Mouse (Mus musculus): ENCODE results near the gene Zp3. TPM values are rescaled to one million over a fixed set of nuclear protein-coding genes. Genes with fewer than 3 reads are reported as not detected.

Zp3 gene
- polyA plus RNA-seq, 1 experiment from 2014 or later: not detected

- peaks cover 64% of the 10 kb centered on the region for H3K36me3 ChIP-seq
- no peak overlapping the region for H3K27ac ChIP-seq (replicated peaks)
- no peaks in the 10 kb centered on the region for H3K9me3 ChIP-seq (replicated peaks)
- no peaks in the 10 kb centered on the region for H3K4me1 ChIP-seq
- DNase-seq (ENCODE audit: low spot score): no peak
- no peak overlapping the region for H3K4me3 ChIP-seq
- 90% methylated on average over 2 of the region's 2 CpGs for WGBS
- H3K27me3 ChIP-seq (ENCODE audit: low read depth, poor library complexity, severe bottlenecking): no peaks in the 10 kb centered on the region
Measured at GRCm38 (mm10) chr5:136018726-136019125, 38.8 kb downstream of the Zp3 start.

- Histone ChIP-seq H3K27me3 (ENCODE audit: low read depth, poor library complexity, severe bottlenecking) (no peaks in the 10 kb centered on the region), H3K27ac (replicated peaks) (no peak overlapping the region), H3K4me3 (no peak overlapping the region), H3K4me1 (no peaks in the 10 kb centered on the region), H3K9me3 (replicated peaks) (no peaks in the 10 kb centered on the region), H3K36me3 (peaks cover 52% of the 10 kb centered on the region)
- 41% methylated on average over 1 of the region's 1 CpGs for WGBS
- DNase-seq (ENCODE audit: low spot score): no peak
Measured at GRCm38 (mm10) chr5:136019907-136020306, 40.0 kb downstream of the Zp3 start.

- Histone ChIP-seq H3K27ac (replicated peaks) (no peak overlapping the region), H3K9me3 (replicated peaks) (no peaks in the 10 kb centered on the region), H3K27me3 (ENCODE audit: low read depth, poor library complexity, severe bottlenecking) (no peaks in the 10 kb centered on the region), H3K36me3 (peaks cover 80% of the 10 kb centered on the region), H3K4me1 (0 out of 2 replicates have a peak, but pooled peaks cover 3% of the 10 kb centered on the region), H3K4me3 (no peak overlapping the region)
- WGBS: 81% methylated on average over 3 of the region's 3 CpGs
- no peak for DNase-seq (ENCODE audit: low spot score)
Measured at GRCm38 (mm10) chr5:136025712-136026111, 45.8 kb downstream of the Zp3 start.

- DNase-seq (ENCODE audit: low spot score): no peak
- no peak overlapping the region for H3K27ac ChIP-seq (replicated peaks)
- 0 out of 2 replicates have a peak, but pooled peaks cover 3% of the 10 kb centered on the region for H3K4me1 ChIP-seq
- 82% methylated on average over 9 of the region's 9 CpGs for whole genome bisulfite sequencing
- H3K9me3 ChIP-seq (replicated peaks): no peaks in the 10 kb centered on the region
- no peak overlapping the region for H3K4me3 ChIP-seq
- H3K27me3 ChIP-seq (ENCODE audit: low read depth, poor library complexity, severe bottlenecking): no peaks in the 10 kb centered on the region
- H3K36me3 ChIP-seq: peaks cover 81% of the 10 kb centered on the region
Measured at GRCm38 (mm10) chr5:136026859-136027258, 47.0 kb downstream of the Zp3 start.

- DNase-seq (ENCODE audit: low spot score): no peak
- no peak overlapping the region for H3K27ac ChIP-seq (replicated peaks)
- H3K4me1 ChIP-seq: 0 out of 2 replicates have a peak, but pooled peaks cover 3% of the 10 kb centered on the region
- H3K4me3 ChIP-seq: no peak overlapping the region
- no peaks in the 10 kb centered on the region for H3K9me3 ChIP-seq (replicated peaks)
- 82% methylated on average over 11 of the region's 11 CpGs for WGBS
- H3K36me3 ChIP-seq: peaks cover 83% of the 10 kb centered on the region
- H3K27me3 ChIP-seq (ENCODE audit: low read depth, poor library complexity, severe bottlenecking): no peaks in the 10 kb centered on the region
Measured at GRCm38 (mm10) chr5:136027612-136028311, 47.9 kb downstream of the Zp3 start.

GRCm38 (mm10) chr5:136034868-136035267, 55.0 kb downstream of the Zp3 start:
- H3K36me3 ChIP-seq: peaks cover 31% of the 10 kb centered on the region
- H3K27me3 ChIP-seq (ENCODE audit: low read depth, poor library complexity, severe bottlenecking): no peaks in the 10 kb centered on the region
- H3K4me1 ChIP-seq: peaks cover 2% of the 10 kb centered on the region; the same call in 1 of the 2 replicates
- no peak overlapping the region for H3K4me3 ChIP-seq
- no peak for DNase-seq (ENCODE audit: low spot score)
- WGBS: 84% methylated on average over 4 of the region's 4 CpGs
- no peak overlapping the region for H3K27ac ChIP-seq (replicated peaks)
- no peaks in the 10 kb centered on the region for H3K9me3 ChIP-seq (replicated peaks)

- no peak for DNase-seq (ENCODE audit: low spot score)
- 83% methylated on average over 1 of the region's 1 CpGs for WGBS
- Histone ChIP-seq H3K9me3 (replicated peaks) (no peaks in the 10 kb centered on the region), H3K36me3 (peaks cover 27% of the 10 kb centered on the region), H3K27ac (replicated peaks) (no peak overlapping the region), H3K27me3 (ENCODE audit: low read depth, poor library complexity, severe bottlenecking) (no peaks in the 10 kb centered on the region), H3K4me3 (no peak overlapping the region), H3K4me1 (peaks cover 5% of the 10 kb centered on the region)
Measured at GRCm38 (mm10) chr5:136035285-136035684, 55.4 kb downstream of the Zp3 start.

- H3K9me3 ChIP-seq (replicated peaks): no peaks in the 10 kb centered on the region
- H3K4me3 ChIP-seq: no peak overlapping the region
- no peaks in the 10 kb centered on the region for H3K27me3 ChIP-seq (ENCODE audit: low read depth, poor library complexity, severe bottlenecking)
- 100% methylated on average over 1 of the region's 1 CpGs for WGBS
- H3K4me1 ChIP-seq: peaks cover 5% of the 10 kb centered on the region
- H3K36me3 ChIP-seq: peaks cover 13% of the 10 kb centered on the region
- H3K27ac ChIP-seq (replicated peaks): no peak overlapping the region
- no peak for DNase-seq (ENCODE audit: low spot score)
Measured at GRCm38 (mm10) chr5:136036667-136037066, 56.8 kb downstream of the Zp3 start.

Other genes starting within 250 kb of the Zp3 start
- gene Tmem120a, start 235.7 kb upstream of the Zp3 start, polyA plus RNA-seq (2016; fragmentation: Nextera tagmentation; extraction: Ambion mirVana): 64.1 and 65.9 TPM in 2 replicates
- 0.41 TPM in 1 of 2 replicates, not detected in the other for gene Styxl1, start 201.7 kb upstream of the Zp3 start, polyA plus RNA-seq (2016; fragmentation: Nextera tagmentation; extraction: Ambion mirVana)
- 616 and 619 TPM in 2 replicates for gene Mdh2, start 201.6 kb upstream of the Zp3 start, polyA plus RNA-seq (2016; fragmentation: Nextera tagmentation; extraction: Ambion mirVana)
- 14.0 and 26.1 TPM in 2 replicates for gene Srrm3, start 173.2 kb upstream of the Zp3 start, polyA plus RNA-seq (2016; fragmentation: Nextera tagmentation; extraction: Ambion mirVana)
- 7.8 and 8.5 TPM in 2 replicates for gene Hspb1, start 92.2 kb upstream of the Zp3 start, polyA plus RNA-seq (2016; fragmentation: Nextera tagmentation; extraction: Ambion mirVana)
- 270 and 311 TPM in 2 replicates for gene Ywhag, start 45.5 kb upstream of the Zp3 start, polyA plus RNA-seq (2016; fragmentation: Nextera tagmentation; extraction: Ambion mirVana)
- gene Ssc4d, start 5.6 kb upstream of the Zp3 start, polyA plus RNA-seq (2016; fragmentation: Nextera tagmentation; extraction: Ambion mirVana): 1.7 TPM in 2 replicates
- gene Dtx2, start 14.7 kb downstream of the Zp3 start, polyA plus RNA-seq (2016; fragmentation: Nextera tagmentation; extraction: Ambion mirVana): 36.3 and 39.6 TPM in 2 replicates
- gene Upk3b, start 58.4 kb downstream of the Zp3 start, polyA plus RNA-seq (2016; fragmentation: Nextera tagmentation; extraction: Ambion mirVana): 0.10 TPM in 1 of 2 replicates, not detected in the other
- 0.50 and 0.72 TPM in 2 replicates for gene Upk3bl, start 74.4 kb downstream of the Zp3 start, polyA plus RNA-seq (2016; fragmentation: Nextera tagmentation; extraction: Ambion mirVana)
- gene Rasa4, start 103.8 kb downstream of the Zp3 start, polyA plus RNA-seq (2016; fragmentation: Nextera tagmentation; extraction: Ambion mirVana): 3.6 and 6.3 TPM in 2 replicates
- 286 and 311 TPM in 2 replicates for gene Polr2j, start 136.5 kb downstream of the Zp3 start, polyA plus RNA-seq (2016; fragmentation: Nextera tagmentation; extraction: Ambion mirVana)
- 56.9 and 59.0 TPM in 2 replicates for gene Lrwd1, start 156.0 kb downstream of the Zp3 start, polyA plus RNA-seq (2016; fragmentation: Nextera tagmentation; extraction: Ambion mirVana)
- gene Alkbh4, start 156.0 kb downstream of the Zp3 start, polyA plus RNA-seq (2016; fragmentation: Nextera tagmentation; extraction: Ambion mirVana): 27.1 and 27.5 TPM in 2 replicates
- gene Orai2, start 190.6 kb downstream of the Zp3 start, polyA plus RNA-seq (2016; fragmentation: Nextera tagmentation; extraction: Ambion mirVana): 8.0 and 10.8 TPM in 2 replicates
- gene Prkrip1, start 218.9 kb downstream of the Zp3 start, polyA plus RNA-seq (2016; fragmentation: Nextera tagmentation; extraction: Ambion mirVana): 67.7 and 72.9 TPM in 2 replicates